Comparison of ENCODE assay signal across 8 mouse cellular contexts in the genomic region with DNA sequence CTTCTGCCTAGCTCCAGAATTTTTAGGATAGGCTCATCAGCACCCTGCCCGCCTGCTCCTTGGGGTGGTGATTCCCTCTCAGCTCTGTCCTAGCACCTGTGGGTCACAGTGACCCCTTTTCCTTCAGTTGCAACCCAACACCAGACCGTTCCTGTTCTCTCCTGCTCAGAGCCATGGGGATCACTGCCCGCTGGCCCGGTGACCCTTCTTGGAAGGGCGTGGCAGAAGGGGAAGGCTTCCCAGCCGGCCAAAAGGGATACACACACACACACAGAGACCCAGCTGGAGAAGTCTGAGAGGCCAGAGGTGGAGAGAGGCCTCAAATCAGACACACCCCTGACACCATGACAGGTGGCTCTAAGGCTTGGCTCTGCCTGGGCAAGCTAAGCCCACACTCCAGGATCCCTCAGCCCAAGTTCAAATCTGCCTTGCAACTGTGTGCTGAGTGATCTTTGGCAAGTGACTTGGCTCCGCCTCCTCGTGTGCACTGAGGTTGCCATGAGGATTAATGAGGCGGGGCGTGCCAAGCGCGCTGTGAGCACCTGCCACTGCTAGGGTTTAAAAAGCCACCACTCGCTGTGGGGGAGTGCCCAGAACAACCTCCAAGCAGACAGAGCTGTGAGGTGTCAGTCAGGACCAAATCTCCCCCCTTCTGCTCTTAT. TPM values are rescaled to one million over a fixed set of nuclear protein-coding genes. Genes with fewer than 3 reads are reported as not detected.
A peak's percentile ranks its signal among the peaks of the same experiment; 100 is the strongest.
DNase-seq lines count a peak whose midpoint lies in the region; ATAC-seq and TF ChIP-seq lines count a peak whose summit lies in the region.

No protein-coding gene starts in this region.

- WGBS in heart, embryonic 13.5 days = 35% methylated on average over 13 of the region's 13 CpGs
- 38% methylated on average over 13 of the region's 13 CpGs for WGBS in heart, embryonic 11.5 days (ENCODE audit: insufficient replicate concordance)
- 20% methylated on average over 13 of the region's 13 CpGs for WGBS in forebrain, embryonic 16.5 days
- 22% methylated on average over 13 of the region's 13 CpGs for WGBS in midbrain, embryonic 14.5 days

- ATAC-seq in heart, embryonic 13.5 days (ENCODE audit: extremely low read depth, insufficient number of reproducible peaks, low FRiP score, low TSS enrichment) = no peak
- ATAC-seq in heart, embryonic 11.5 days (replicated peaks; ENCODE audit: insufficient number of reproducible peaks, low FRiP score, low TSS enrichment) = no peak
- peak; percentile 80 for ATAC-seq in forebrain, embryonic 16.5 days
- ATAC-seq in midbrain, embryonic 14.5 days (ENCODE audit: low FRiP score, low TSS enrichment) = peak; percentile 19; the same call in 1 of the 2 replicates

- DNase-seq in kidney, adult 9 months = peak; percentile 90
- peak; percentile 76 for DNase-seq in midbrain, embryonic 14.5 days
- peak; percentile 69 to 71 for DNase-seq in thymus, postnatal 10 days (ENCODE audit: low spot score in 2 of 2)
- DNase-seq in urinary bladder, adult 2 months (ENCODE audit: low spot score) = no peak

- H3K27me3 ChIP-seq in heart, embryonic 13.5 days (replicated peaks) = no peaks in the 10 kb centered on the region
- H3K27me3 ChIP-seq in heart, embryonic 11.5 days (ENCODE audit: control insufficient read depth, insufficient read depth, low read length) = 0 out of 2 replicates have a peak, but pooled peaks cover 2% of the 10 kb centered on the region
- H3K27me3 ChIP-seq in E14TG2a.4 (ENCODE audit: insufficient read depth, low read length) = no peaks in the 10 kb centered on the region
- H3K27me3 ChIP-seq in forebrain, embryonic 16.5 days (replicated peaks; ENCODE audit: control insufficient read depth, insufficient read depth, low read length) = no peaks in the 10 kb centered on the region
- no peaks in the 10 kb centered on the region for H3K27me3 ChIP-seq in midbrain, embryonic 14.5 days (ENCODE audit: control insufficient read depth, insufficient read depth, low read length)

- H3K9ac ChIP-seq in heart, embryonic 13.5 days = peak overlapping the region; percentile 55
- H3K9ac ChIP-seq in heart, embryonic 11.5 days (ENCODE audit: low read depth, low read length) = no peak overlapping the region
- no peak overlapping the region for H3K9ac ChIP-seq in forebrain, embryonic 16.5 days (replicated peaks; ENCODE audit: low read depth, low read length)
- H3K9ac ChIP-seq in midbrain, embryonic 14.5 days (replicated peaks; ENCODE audit: low read length) = no peak overlapping the region

- peaks cover 97% of the 10 kb centered on the region for H3K4me1 ChIP-seq in heart, embryonic 13.5 days
- H3K4me1 ChIP-seq in heart, embryonic 11.5 days (ENCODE audit: control insufficient read depth, insufficient read depth, low read length) = peaks cover 43% of the 10 kb centered on the region
- H3K4me1 ChIP-seq in E14TG2a.4 (replicated peaks; ENCODE audit: low read depth, low read length) = peaks cover 100% of the 10 kb centered on the region
- H3K4me1 ChIP-seq in forebrain, embryonic 16.5 days (replicated peaks; ENCODE audit: control insufficient read depth, insufficient read depth, low read length) = peaks cover 62% of the 10 kb centered on the region
- H3K4me1 ChIP-seq in midbrain, embryonic 14.5 days (ENCODE audit: control insufficient read depth, insufficient read depth, low read length) = peaks cover 55% of the 10 kb centered on the region

- H3K4me3 ChIP-seq in heart, embryonic 13.5 days = no peak overlapping the region
- no peak overlapping the region for H3K4me3 ChIP-seq in heart, embryonic 11.5 days (ENCODE audit: low read depth, low read length)
- peak overlapping the region; percentile 50 for H3K4me3 ChIP-seq in E14TG2a.4 (replicated peaks; ENCODE audit: low read length)
- no peak overlapping the region for H3K4me3 ChIP-seq in forebrain, embryonic 16.5 days (replicated peaks; ENCODE audit: low read length)
- no peak overlapping the region for H3K4me3 ChIP-seq in midbrain, embryonic 14.5 days (replicated peaks; ENCODE audit: low read depth, low read length)

- no peaks in the 10 kb centered on the region; the same call in 1 of the 2 replicates for H3K36me3 ChIP-seq in heart, embryonic 13.5 days
- H3K36me3 ChIP-seq in heart, embryonic 11.5 days (ENCODE audit: control insufficient read depth, insufficient read depth, low read length) = no peaks in the 10 kb centered on the region
- H3K36me3 ChIP-seq in E14TG2a.4 (ENCODE audit: insufficient read depth, low read length) = peaks cover 27% of the 10 kb centered on the region
- H3K36me3 ChIP-seq in forebrain, embryonic 16.5 days (ENCODE audit: control insufficient read depth, insufficient read depth) = no peaks in the 10 kb centered on the region
- H3K36me3 ChIP-seq in midbrain, embryonic 14.5 days (ENCODE audit: control insufficient read depth, insufficient read depth, low read length) = no peaks in the 10 kb centered on the region

- H3K27ac ChIP-seq in heart, embryonic 13.5 days (replicated peaks) = peak overlapping the region; percentile 13; the same call in 1 of the 2 replicates
- H3K27ac ChIP-seq in heart, embryonic 11.5 days (ENCODE audit: low read depth, low read length) = no peak overlapping the region
- H3K27ac ChIP-seq in forebrain, embryonic 16.5 days (ENCODE audit: low read length) = no peak overlapping the region
- 0 out of 2 replicates have a peak overlapping the region, but pooled peaks have one; percentile 32 for H3K27ac ChIP-seq in midbrain, embryonic 14.5 days (replicated peaks; ENCODE audit: low read depth, low read length)

- no peak for TF ChIP-seq CTCF in E14TG2a.4 (conservative IDR thresholded peaks at IDR 0.05; ENCODE audit: low read length)

- no peak overlapping the region for H3K4me2 ChIP-seq in heart, embryonic 13.5 days
- H3K4me2 ChIP-seq in heart, embryonic 11.5 days = no peak overlapping the region
- no peak overlapping the region for H3K4me2 ChIP-seq in forebrain, embryonic 16.5 days (ENCODE audit: low read length)
- H3K4me2 ChIP-seq in midbrain, embryonic 14.5 days (ENCODE audit: low read length) = no peak overlapping the region

- no peaks in the 10 kb centered on the region for H3K9me3 ChIP-seq in heart, embryonic 13.5 days
- no peaks in the 10 kb centered on the region for H3K9me3 ChIP-seq in heart, embryonic 11.5 days (replicated peaks; ENCODE audit: control insufficient read depth, low read length)
- H3K9me3 ChIP-seq in E14TG2a.4 (ENCODE audit: low read length) = no peaks in the 10 kb centered on the region
- H3K9me3 ChIP-seq in forebrain, embryonic 16.5 days (ENCODE audit: control insufficient read depth, low read length) = no peaks in the 10 kb centered on the region
- no peaks in the 10 kb centered on the region for H3K9me3 ChIP-seq in midbrain, embryonic 14.5 days (ENCODE audit: control insufficient read depth, low read length)

RNA-seq across cellular contexts. Expression of a gene that starts 11.7 kb away (rescaled TPM):
- polyA plus RNA-seq in heart, embryonic 13.5 days (2015; fragmentation: Nextera tagmentation; extraction: Ambion mirVana) = 3.4 TPM in 2 replicates
- polyA plus RNA-seq in heart, embryonic 11.5 days (2014; fragmentation: Nextera tagmentation; extraction: Ambion mirVana) = 3.8 and 4.7 TPM in 2 replicates
- polyA plus RNA-seq in forebrain, embryonic 16.5 days (2015; fragmentation: Nextera tagmentation; extraction: Ambion mirVana) = 7.2 and 7.3 TPM in 2 replicates
- 5.7 and 6.4 TPM in 2 replicates for polyA plus RNA-seq in midbrain, embryonic 14.5 days (2014; fragmentation: Nextera tagmentation; extraction: Ambion mirVana)
- 37.0 and 54.0 TPM in 2 replicates for polyA plus RNA-seq in urinary bladder, adult 2 months (2012; rRNA removed)

RNA-seq across cellular contexts. Expression of a gene that starts 45.9 kb away (rescaled TPM):
- 0.33 and 0.57 TPM in 2 replicates for polyA plus RNA-seq in heart, embryonic 13.5 days (2015; fragmentation: Nextera tagmentation; extraction: Ambion mirVana)
- not detected in 2 replicates for polyA plus RNA-seq in heart, embryonic 11.5 days (2014; fragmentation: Nextera tagmentation; extraction: Ambion mirVana)
- not detected in 2 replicates for polyA plus RNA-seq in forebrain, embryonic 16.5 days (2015; fragmentation: Nextera tagmentation; extraction: Ambion mirVana)
- polyA plus RNA-seq in midbrain, embryonic 14.5 days (2014; fragmentation: Nextera tagmentation; extraction: Ambion mirVana) = 1.7 TPM in 1 of 2 replicates, not detected in the other
- 11.3 and 15.7 TPM in 2 replicates for polyA plus RNA-seq in urinary bladder, adult 2 months (2012; rRNA removed)

Comparison
In these comparisons a context has a peak if more than half of its experiments do, and no peak if none do; other contexts are left out.
1. H3K27ac ChIP-seq: peak in heart, embryonic 13.5 days (single experiment) and midbrain, embryonic 14.5 days (single experiment); none in heart, embryonic 11.5 days (single experiment) and forebrain, embryonic 16.5 days (single experiment).
2. ATAC-seq: peak in forebrain, embryonic 16.5 days (single experiment) and midbrain, embryonic 14.5 days (single experiment); none in heart, embryonic 13.5 days (single experiment) and heart, embryonic 11.5 days (single experiment).